Mouse (Mus musculus) myocyte (in vitro differentiated cells): ENCODE data around the gene Hoga1.

Experiments used
- CEBPB ChIP-seq: IDR thresholded peaks from 2 replicates; pipeline ENCODE4 v1.6.1; 2011; ENCODE audit warnings: mild to moderate bottlenecking, moderate library complexity; ENCODE audit not compliant: poor library complexity, insufficient read depth, severe bottlenecking
- E2F4 ChIP-seq: IDR thresholded peaks from one replicate; pipeline ENCODE4 v1.6.1; 2011; ENCODE audit warnings: mild to moderate bottlenecking, control low read depth, moderate library complexity; ENCODE audit not compliant: insufficient read depth
- MYOD1 ChIP-seq, 3 experiments: IDR thresholded peaks; one replicate each; pipeline ENCODE4 v1.6.1; 2011; ENCODE audit warnings: control low read depth in 2 of 3, low read depth in 2 of 3, mild to moderate bottlenecking in 2 of 3, moderate library complexity in 1 of 3; ENCODE audit not compliant: insufficient read length in 2 of 3, control insufficient read depth in 1 of 3
- POLR2A ChIP-seq: IDR thresholded peaks from one replicate; pipeline ENCODE4 v1.6.1; 2011; ENCODE audit warnings: low read depth, mild to moderate bottlenecking, control low read depth, moderate library complexity; ENCODE audit not compliant: insufficient read length
- TCF3 ChIP-seq: IDR thresholded peaks from one replicate; pipeline ENCODE4 v1.6.1; 2011; ENCODE audit warnings: low read depth, control low read depth; ENCODE audit not compliant: insufficient read length

GRCm38 (mm10) chr19:42009067-42009466 lies 36.3 kb upstream of the Hoga1 start:
- no peak for TF ChIP-seq MYOD1 (IDR thresholded peaks at IDR 0.05; ENCODE audit: control insufficient read depth in 1 of 3, insufficient read length in 2 of 3, low read depth in 2 of 3)
- TF ChIP-seq E2F4 = no peak
- no peak for TF ChIP-seq POLR2A
- no peak for TF ChIP-seq TCF3
- TF ChIP-seq CEBPB = no peak
